Mouse (Mus musculus) kidney, adult 18-20 months (tissue): ENCODE results near the gene Fbxo45.

Experiments used
- DNase-seq: peaks from one replicate; pipeline ENCODE4 v3.0.0; 2021

Fbxo45 gene

GRCm38 (mm10) chr16:32201004-32201325, 46.0 kb downstream of the Fbxo45 start:
- DNase-seq, result no peak

- peak; percentile 48 for DNase-seq
Measured at GRCm38 (mm10) chr16:32200256-32201003, 46.5 kb downstream of the Fbxo45 start.

- DNase-seq, result no peak
Measured at GRCm38 (mm10) chr16:32190011-32190441, 56.9 kb downstream of the Fbxo45 start.

GRCm38 (mm10) chr16:32189109-32189508, 57.8 kb downstream of the Fbxo45 start:
- no peak for DNase-seq

GRCm38 (mm10) chr16:32186056-32186455, 60.9 kb downstream of the Fbxo45 start:
- no peak for DNase-seq
